Mouse (Mus musculus): ENCODE measurements around the gene Btla.

The Btla gene

DNA sequence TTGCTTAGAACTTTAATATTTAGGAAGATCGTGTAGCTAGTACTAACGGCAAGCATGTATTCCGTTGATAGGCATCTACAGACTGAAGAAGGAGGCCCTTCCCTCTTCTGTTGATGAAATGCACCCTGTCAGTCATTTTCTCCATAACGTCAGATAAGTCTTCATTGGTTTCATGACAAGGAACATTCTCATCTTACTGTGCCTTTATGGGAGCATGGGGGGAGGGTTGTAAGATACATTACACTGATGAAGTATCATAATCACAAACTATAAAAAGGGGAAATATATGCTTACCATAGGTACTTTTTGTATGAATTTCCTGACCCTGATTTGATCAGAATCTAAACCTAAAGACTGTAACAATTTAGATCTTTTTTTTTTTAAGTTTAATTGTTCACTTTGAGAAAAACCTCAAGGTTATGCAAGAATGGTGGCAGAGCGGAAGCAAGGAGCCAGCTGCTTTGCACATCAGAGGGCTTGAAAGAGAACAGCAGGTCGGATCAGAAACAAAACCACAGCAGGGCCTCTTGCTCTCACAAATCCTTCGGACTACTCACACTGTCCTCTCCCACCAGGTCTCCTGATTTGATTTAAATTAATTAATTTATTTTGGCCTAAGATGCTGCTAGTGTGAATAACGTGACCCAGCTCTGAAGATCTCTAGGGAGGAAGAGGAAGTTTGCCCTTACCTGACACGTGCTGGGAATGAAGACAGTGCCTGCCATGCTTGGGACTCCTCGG, at the start of gene Btla:
TSS of gene Btla (plus strand) at position 668 of the 741 bp plus-strand sequence.
- DNase-seq: no peak

DNA sequence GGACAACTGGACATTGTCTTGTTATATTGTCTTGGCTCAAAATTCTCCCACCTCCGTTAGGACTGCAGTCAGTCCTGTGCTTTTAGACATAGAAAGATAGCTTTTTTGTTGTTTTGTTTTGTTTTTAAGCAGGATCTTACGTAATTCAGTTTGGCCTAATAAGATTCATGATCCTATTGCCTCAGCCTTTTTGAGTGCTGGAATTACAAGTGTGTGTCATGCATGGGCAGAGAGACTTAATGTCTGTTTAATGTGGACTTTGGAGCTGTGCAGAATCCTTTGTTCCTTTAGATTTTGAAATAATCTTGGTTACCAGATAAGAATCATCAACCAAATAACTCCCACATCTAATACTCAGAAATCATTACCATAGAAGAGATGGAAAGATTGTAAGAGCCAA, 45.6 kb upstream of the Btla start:
- DNase-seq: no peak

DNA sequence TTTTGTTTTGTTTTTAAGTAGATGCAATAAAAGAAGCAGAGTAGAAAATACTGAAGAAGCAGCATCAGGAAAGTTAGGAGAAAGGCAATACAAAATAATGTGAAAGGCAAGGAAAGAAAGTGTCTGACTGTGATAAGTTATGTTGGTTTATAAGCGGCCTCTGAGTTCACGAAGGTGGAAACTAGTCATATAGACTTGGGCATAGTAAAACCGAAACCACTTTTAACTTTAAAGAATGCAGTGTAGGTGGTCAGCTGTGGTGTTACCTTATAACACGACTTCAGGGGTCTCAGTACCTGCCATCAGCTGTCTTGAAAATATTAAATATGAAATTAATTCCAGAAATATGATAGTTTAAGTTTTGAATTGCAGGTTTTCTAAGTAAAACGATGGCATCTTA, 42.3 kb upstream of the Btla start:
- DNase-seq: no peak

DNA sequence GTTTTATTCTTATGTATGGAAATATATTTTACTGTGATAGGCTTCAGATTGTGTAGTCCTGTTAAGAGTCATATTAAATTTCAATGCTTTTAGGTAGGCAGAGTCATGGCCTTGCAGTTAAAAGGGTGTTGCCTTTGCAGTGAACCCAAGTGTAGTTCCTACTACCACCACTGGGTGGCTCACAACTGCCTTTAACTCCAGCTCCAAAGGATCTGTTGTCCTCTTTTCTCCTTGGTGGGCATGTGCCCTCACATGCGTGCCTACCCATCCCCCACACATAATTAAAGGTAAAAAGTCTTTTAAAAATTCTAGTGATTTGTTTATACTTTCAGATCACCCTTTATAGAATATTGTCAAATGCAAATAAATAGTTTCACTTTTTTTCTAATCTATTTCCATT, 31.5 kb upstream of the Btla start:
- peak; percentile 73 for DNase-seq

DNA sequence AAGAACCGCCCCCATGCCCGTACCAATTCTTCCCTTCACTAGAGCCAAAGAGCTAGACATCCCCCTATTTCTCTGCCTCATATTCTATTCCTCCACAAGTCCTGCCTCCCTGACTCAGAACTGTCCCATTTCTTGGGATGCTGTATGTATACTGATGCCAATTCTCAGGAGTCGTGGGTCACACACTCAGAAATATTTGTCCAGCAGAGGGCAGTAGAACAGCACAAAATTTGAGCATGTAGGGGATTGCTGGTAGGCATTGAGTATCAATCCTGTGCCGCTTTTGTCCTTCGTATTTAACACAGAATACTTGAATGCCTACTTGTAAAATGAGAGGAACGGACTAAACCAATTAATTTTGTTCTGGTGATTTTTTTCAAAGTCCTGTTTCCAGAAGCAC, 27.3 kb upstream of the Btla start:
- DNase-seq: peak; percentile 74

DNA sequence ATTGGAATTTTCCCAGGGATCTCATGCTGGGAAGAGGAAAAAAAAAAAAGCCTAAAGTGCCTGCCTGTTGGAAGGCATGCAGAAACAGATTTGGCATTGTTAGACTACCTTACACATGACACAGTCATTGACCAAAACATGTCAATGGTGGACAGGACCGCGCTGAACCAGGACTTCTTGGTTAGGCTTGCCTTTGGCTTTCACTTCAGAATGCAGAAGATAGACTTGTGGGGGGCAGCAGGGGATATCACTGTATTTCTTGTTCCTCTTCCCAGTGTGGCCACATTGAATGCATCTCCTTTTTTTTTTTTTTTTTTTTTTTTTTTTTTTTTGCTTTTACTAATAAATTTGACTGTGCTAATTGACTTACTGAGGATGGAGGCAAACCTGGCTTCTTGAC, 22.7 kb upstream of the Btla start:
- no peak for DNase-seq

DNA sequence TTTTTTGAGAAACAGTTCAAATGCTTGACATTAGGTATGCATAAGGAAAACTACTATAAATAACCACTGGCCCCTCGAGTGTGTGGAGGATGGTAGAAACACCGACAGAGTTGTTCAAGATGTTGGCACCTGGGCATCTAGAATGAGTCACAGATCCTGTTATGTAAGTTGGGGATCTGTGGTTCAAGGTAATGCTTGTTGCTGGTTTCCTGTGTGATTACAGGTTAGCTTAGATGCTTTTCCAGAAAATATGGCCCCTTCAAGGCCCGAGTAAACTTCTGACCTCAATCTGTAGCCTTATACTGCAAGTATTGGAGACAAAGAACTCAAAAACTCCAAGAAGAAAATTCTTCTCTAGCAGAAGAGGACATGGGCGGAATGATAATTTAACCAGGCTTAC, 19.7 kb upstream of the Btla start:
- no peak for DNase-seq

DNA sequence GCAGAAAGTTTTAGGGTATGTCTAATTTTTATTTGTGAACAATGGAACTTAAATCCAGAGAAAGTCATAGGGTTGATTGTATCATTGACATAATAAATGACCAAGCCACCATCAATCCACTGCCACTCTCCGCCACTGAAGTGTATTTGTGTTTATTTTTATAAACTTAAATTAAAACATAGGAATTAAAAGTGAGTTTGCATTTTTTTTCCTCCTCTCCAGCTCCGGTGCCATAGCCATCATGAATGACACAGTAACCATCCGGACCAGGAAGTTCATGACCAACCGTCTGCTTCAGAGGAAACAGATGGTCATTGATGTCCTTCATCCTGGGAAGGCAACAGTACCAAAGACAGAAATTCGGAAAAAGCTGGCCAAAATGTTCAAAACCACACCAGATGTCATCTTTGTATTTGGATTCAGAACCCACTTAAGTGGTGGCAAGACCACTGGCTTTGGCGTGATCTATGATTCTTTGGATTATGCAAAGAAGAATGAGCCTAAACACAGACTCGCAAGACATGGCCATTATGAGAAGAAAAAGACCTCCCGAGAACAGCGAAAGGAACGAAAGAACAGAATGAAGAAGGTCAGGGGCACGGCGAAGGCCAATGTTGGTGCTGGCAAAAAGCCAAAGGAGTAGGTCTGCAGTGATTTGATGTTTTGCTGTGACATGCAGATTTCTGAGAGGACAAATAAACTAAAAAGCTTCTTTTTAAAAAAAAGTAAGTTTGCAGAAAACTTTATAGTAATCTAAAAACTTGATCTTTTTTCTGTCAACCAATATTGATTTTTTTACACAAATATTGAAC, 19.1 kb upstream of the Btla start:
- DNase-seq: no peak

DNA sequence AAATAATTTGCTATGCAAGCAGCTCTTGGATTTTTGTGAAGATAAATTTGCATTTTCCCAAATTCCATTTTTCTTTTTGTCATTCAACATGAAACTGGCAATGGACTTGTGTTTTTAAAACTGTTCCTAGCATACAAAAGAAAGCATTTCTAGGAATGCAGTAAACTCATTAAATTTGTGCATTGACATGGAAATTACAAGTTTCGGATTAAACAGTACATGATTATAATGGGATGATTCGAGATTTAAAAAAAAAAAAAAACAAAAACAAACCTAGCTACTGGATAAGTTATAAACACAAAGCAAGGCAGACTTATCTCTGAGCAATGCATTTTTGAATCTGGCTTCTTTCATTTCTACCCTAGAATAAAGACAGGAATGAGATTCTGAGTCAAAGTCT, 2.1 kb upstream of the Btla start:
- no peak for DNase-seq

DNA sequence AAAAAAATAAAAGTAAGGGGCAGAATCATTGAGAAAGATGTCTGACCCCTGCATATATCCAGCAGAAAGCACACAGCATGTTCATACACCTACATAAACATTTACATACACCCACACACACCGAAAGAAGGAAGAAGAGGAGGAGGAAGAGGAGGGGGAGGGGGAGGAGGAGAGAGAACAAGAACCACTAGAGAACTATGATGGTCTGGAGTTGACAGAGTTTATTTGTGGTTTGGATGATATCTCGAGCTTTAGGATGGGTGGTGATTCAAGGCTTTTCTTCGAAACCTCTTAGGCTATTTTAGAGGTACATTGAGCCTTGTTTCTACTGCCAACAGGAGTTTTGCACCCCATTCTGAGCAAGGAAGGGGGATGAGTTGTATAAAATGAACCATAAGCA, 1.3 kb upstream of the Btla start:
- no peak for DNase-seq

DNA sequence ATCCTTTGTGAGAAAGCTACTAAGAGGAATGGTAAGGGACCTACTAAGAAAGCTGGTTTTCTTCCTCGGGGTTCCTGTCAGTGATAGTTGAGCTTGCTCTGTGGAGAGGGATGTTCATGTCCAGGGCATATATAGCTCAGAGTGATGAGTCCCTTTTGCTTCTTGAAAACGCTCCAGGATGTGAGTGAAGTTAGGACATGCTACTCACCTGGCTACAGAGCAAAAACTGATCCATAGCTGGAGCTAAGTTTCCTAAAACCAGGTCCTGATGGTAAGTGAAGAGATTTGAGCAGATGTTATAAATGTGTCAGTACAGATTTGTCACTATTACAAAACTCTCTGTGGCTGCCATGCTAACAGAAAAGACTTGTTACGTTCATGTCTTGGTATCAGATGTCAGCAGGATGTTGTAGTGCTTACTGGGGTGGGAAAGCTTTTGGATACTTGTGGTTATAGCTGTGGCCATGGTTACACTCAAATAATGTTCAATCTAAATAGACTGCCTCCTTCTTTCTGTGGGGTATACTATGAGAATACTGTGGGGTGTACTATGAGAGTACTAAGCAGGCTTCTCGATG, 405 bp downstream of the Btla start:
- no peak for DNase-seq

DNA sequence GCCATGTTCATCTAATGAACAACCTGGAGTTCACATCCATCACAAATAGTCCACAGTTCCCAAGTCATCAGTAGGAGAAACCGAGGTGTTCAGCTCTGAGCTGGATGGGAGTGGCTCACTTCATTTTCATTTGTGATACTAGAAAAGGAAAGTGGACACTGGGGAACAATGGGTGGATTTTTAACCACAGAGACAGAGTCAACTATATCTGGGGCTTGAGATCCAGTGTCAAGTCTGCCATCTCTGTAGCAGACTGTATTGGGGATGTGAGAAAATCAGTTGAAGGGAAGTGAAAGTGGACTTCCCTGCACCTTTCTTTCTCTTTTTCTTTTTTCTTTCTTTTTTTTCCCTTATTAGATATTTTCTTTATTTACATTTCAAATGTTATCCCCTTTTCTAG, 2.9 kb downstream of the Btla start:
- DNase-seq: no peak

DNA sequence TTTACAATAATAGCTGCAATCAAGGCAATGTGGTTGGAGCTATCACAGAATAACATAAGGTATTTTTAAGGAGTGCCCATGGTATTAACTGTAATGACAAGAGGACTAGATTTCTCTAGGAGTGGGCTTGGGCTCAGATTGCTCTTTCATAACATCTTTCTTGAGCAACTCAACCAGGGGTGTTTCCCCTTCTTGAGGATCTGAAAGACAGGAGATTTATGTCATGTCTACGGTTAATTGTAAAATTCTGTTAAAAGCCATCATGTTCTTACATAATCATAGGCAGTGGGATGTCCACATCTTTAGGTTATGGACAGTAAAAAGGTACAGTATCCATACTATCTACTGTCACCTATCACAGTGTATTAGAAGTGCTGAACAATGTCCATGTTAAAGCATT, 7.2 kb downstream of the Btla start:
- no peak for DNase-seq

DNA sequence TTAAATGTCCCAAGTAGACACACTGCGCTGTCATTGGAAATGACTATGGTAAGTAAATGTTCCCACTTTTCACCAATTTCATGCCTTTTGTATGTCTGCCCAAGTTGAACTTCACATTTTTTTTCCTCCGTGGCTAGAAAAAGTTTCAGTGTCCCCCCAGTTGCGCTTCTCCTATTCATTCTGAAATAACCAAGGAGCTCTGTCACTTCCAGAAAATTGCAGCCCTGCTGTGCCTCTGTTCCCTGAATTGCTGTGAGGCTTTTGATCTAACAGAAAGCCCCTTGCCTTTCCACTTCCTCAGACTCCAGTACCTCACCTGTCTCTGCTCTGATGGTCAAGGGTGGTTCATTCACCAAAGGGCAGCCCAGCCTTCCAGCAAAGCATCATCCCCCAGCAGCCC, 8.9 kb downstream of the Btla start:
- no peak for DNase-seq

DNA sequence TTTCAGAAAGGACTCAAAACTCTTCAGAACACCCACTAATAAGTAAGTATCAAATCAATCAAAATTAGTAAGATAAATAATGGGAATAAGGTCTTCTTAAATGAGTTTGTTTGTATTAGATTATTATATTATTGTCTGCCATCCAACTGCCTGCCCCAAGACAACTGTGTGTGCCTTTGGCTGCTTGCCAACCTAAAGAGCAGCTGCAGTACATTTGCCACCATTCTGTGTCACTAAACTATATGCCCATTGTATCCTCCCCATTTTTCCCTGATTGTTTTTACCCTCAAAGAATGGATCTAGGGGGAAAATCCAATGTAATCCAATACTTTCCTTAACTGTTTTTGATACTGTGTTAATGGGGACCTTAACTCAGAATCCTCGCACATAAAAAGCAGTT, 18.6 kb downstream of the Btla start:
- no peak for DNase-seq

DNA sequence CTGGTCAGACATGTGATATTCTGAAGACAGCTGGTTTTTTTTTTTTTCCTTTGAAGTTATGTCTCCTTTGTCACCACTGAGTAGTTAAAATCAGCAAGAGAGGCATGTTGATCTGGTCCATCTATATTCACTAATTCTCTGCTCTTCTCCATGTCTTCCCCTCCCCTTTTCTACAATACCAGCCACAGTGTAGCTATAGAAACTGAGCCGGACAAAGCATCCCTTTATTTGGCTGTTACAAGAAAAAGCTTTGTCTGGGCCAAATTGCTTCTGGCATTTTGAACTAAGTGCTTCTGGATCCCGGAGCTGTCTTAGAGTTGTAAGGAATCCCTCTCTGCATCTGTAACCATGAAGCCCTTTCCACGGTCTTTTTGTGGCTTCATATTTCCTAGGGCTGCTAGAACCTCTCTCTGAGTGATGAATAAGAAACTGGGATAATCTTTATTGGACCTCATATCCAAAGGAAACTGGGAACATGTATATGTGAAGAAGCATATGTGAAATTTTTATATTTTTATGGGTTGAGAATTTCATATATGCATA, 20.9 kb downstream of the Btla start:
- DNase-seq: no peak

DNA sequence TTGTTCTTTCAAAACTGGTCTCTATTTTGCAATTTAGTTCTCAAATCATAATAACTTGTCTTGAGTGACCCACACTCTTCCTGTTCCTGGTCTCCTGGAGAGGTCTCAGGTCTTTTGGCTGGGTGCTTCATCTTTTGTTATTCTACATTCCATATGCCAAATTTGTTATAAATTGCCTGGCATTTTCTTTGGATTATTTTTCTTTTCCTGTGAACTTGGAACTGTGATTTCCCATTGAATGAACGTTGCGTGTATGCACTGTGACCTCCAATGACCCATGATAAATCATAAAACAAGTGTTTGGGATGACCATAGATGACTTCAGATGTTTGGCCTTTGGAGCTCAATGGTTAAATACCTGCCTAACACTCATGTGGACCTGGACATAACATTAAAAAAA, 25.6 kb downstream of the Btla start:
- DNase-seq: no peak

DNA sequence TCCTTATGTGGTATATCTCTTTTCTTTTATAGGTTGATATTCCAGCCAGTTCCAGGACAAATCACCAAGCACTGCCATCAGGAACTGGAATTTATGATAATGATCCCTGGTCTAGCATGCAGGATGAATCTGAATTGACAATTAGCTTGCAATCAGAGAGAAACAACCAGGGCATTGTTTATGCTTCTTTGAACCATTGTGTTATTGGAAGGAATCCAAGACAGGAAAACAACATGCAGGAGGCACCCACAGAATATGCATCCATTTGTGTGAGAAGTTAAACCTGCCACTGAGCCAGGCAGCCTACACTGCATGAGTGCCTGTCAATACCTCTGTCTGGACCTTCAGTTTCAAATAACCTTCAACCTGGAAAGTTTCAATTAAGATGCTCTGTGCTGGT, 26.2 kb downstream of the Btla start:
- no peak for DNase-seq

DNA sequence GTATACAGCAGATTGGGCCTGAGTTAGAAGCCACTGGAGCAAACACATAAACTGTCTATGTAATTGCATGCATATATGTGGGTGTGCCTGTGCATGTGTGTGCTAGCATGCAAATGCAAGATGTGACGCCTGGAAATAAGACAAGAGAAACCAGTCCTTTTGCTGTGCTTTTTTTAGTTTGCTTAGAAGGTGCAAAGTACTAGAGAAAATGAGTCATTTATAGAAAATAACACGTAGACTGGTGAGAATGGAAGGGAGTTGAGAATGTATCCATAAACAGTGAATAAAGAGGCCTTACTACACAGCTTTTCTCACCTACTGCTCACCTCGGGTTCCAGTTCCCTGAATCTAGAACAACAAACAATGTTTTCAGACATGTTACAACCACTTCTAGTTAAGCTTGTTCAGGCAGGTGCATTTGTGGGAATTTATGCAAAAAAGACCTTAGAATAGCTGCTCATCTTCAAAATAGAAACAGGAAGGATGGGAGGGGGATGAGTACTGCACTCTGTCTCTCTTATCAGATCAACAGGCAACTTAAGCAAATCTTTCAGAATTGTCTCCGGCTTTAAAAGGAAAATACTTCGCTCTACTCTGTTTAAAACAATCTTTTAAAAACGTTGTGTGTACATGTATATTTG, 27.8 kb downstream of the Btla start:
- DNase-seq: no peak

DNA sequence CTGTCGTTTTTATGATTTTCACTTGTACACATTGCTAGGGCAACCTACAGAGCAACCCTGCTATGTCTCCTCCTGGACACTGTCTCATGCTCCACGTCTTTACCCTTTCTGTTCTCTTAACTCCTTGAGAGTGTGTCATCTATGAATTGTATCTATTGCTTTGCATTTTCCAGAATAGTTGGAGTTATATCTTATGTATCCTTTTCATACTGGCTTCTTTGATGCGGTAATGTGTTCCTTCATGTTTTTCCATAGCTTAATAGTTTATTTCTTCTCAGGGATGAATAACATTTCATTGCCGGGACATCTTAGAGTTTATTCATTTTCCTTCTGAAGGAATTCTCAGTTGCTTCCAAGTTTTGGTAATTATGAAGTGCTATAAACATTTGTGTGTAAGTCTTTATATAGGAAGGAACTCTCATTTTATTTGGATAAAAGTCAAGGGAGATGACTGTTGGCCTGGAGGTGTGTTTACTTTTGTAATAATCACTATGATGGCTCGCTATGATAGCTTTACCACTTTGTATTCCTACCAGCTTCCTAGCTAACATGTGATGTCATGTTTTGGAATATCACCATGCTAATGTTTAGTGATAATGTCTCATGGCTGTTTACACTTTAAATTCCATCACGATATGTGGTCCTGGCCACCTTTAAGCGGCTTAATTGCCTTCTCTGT, 31.2 kb downstream of the Btla start:
- no peak for DNase-seq

DNA sequence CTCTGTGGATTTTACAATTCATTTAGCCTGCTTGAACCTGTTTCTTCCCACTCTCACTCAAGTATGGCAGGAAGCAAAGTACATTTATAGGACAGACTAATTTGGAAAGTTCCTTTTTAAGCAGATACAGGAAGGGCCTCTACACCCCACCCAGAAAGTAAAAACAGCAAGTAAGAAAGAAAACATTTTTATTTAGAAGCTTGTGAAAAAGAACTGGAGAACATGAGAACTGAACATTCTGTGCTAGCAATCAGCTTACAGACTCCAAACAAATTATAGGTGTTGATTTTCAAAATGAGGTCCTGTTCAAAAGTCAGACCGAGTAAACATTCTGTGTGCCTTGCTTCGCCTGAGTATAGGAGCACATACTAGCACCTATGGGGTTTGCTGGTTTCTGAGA, 32.8 kb downstream of the Btla start:
- DNase-seq: no peak

DNA sequence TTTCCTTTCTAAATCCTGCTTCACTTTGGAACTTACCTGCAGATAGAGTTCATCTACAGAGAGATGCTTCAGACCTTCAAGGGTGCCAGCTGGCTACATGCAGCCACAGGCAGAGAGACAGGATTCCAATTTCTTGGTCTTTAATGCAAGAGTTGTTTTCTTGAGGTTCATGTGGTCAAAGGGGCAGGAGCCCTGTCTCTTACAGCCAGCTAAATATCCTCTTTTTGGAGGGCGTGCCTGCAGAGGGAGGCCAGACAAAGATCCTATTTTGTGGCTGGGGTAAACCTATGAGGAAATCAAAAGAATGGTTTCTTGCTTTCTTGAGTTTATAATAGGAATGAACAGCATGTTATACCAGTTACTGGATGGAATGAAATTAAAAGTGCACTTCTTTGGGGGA, 33.5 kb downstream of the Btla start:
- no peak for DNase-seq

DNA sequence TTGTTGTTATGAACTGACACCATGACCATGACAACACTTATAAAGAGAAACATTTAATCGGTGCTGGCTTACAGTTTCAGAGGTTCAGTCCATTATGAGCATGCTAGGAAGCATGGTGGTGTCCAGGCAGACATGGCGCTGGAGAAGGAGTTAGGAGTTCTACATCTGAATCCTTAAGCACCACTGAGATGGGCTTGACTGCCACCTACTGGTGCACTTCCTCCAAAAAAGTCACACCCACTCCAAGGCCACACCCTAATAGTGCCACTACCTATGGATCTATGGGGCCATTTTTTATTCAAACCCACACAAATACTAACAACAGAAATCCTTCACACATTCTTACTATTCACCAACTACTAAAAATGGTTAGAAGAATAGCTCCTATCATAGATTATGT, 35.5 kb downstream of the Btla start:
- DNase-seq: no peak

Measured in right cerebral cortex, adult 18-20 months (tissue).